Mouse (Mus musculus) hindbrain, embryonic 11.5 days (tissue): ENCODE data around the gene Ndufaf4. TPM values are rescaled to one million over a fixed set of nuclear protein-coding genes. Genes with fewer than 3 reads are reported as not detected.
A peak's percentile ranks its signal among the peaks of the same experiment; 100 is the strongest.
"Not testable (repeated sequence)": the region's sequence is repeated elsewhere in the genome, so short reads cannot be mapped to it uniquely, and the experiment has no call there.

Experiments used
- ATAC-seq: fragments of 200-750 bp; cut with Nextera tagmentation; 2 replicates; pipeline ENCODE4 v1.8.0; 2017; ENCODE audit warnings: mild to moderate bottlenecking, moderate TSS enrichment, moderate library complexity; ENCODE audit not compliant: low FRiP score
- DNase-seq: peaks from one replicate; pipeline ENCODE4 v3.0.0-alpha.2; 2015; ENCODE audit warnings: low spot score
- H3K27ac ChIP-seq: fragments of 300-500 bp; sonication (generic); 2 replicates; pipeline ENCODE4 v1.5.1; 2014; ENCODE audit warnings: mild to moderate bottlenecking, low read depth, low read length
- H3K27me3 ChIP-seq: fragments of 300-500 bp; sonication (generic); 2 replicates; pipeline ENCODE4 v1.6.1; 2014; ENCODE audit warnings: mild to moderate bottlenecking, low read length, moderate library complexity, mixed read lengths; ENCODE audit not compliant: control insufficient read depth, insufficient read depth
- H3K36me3 ChIP-seq: fragments of 300-500 bp; sonication (generic); 2 replicates; pipeline ENCODE4 v1.6.1; 2014; ENCODE audit warnings: mild to moderate bottlenecking, low read length, moderate library complexity, mixed read lengths; ENCODE audit not compliant: control insufficient read depth, insufficient read depth
- H3K4me1 ChIP-seq: fragments of 300-500 bp; sonication (generic); replicated peaks from 2 replicates; pipeline ENCODE4 v1.6.1; 2014; ENCODE audit warnings: low read length, mixed read lengths; ENCODE audit not compliant: control insufficient read depth, insufficient read depth
- H3K4me2 ChIP-seq: fragments of 300-500 bp; sonication (generic); replicated peaks from 2 replicates; pipeline ENCODE4 v1.6.1; 2014; ENCODE audit warnings: mild to moderate bottlenecking, low read depth, low read length
- H3K4me3 ChIP-seq: fragments of 300-500 bp; sonication (generic); 2 replicates; pipeline ENCODE4 v1.5.1; 2014; ENCODE audit warnings: low read depth, low read length
- H3K9ac ChIP-seq: fragments of 300-500 bp; sonication (generic); 2 replicates; pipeline ENCODE4 v1.6.1; 2014; ENCODE audit warnings: low read depth, low read length
- H3K9me3 ChIP-seq: fragments of 300-500 bp; sonication (generic); 2 replicates; pipeline ENCODE4 v1.6.1; 2016; ENCODE audit warnings: low read length; ENCODE audit not compliant: control insufficient read depth
- WGBS: fragments of 180-500 bp; shearing (Covaris S2); extraction: QIAGEN DNeasy Blood & Tissue Kit; methylation state at CpG from one replicate; pipeline ENCODE4 v1.1.7; 2014; 5-methylcytosine and 5-hydroxymethylcytosine counted together
- polyA plus RNA-seq: library from polyadenylated mRNA; unstranded; fragments of >200 nt; fragmentation: Nextera tagmentation; extraction: Ambion mirVana; gene quantifications from 2 replicates; pipeline ENCODE4 v1.2.1, GENCODE M21; 2014

Gene Ndufaf4
- 67.0 and 68.2 TPM in 2 replicates for polyA plus RNA-seq

DNA sequence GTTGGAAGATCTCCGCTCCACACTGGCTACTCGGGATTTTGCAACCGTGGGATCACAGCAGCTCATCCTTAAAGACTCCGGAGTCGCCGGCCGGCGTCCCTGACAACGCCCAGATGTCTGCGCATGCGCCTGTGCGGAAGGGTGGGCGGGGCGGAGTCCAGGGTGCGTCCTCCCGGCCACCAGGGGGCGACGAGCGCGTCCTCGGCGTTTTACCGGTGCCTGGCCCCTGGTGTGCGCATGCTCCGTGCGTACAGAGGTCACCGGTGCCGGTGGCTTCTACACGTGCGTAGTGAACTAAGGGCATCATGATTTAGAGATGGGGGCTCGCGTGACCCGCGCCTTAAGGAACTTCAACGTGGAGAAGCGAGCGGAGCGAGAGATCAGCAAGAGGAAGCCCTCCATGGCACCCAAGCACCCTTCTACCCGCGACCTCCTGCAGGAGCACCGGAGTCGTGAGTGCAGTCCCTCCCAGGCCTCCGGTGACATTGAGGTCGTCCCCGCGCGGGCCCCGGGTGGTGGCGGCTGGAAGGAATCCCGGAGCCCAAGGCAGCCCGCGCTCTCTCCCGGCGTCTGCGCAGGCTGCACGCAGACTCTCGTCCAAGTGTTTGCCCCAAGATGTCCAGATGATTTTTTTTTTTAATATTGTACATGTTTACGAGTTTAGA is at the start of gene Ndufaf4:
Ndufaf4 (plus strand) TSS at position 233 of the 665 bp plus-strand sequence.
- Histone ChIP-seq H3K27ac (peak within 1 kb of the TSS; percentile 56; the same call in 1 of the 2 replicates), H3K4me1 (no peaks in the 10 kb centered on the region), H3K4me3 (peak within 1 kb of the TSS; percentile 80), H3K4me2 (peak within 1 kb of the TSS; percentile 72), H3K27me3 (no peaks in the 10 kb centered on the region), H3K9ac (peak within 1 kb of the TSS; percentile 58), H3K9me3 (no peaks in the 10 kb centered on the region), H3K36me3 (no peaks in the 10 kb centered on the region)
- ATAC-seq: peak; percentile 98
- under 1% methylated on average over 58 of the region's 58 CpGs for WGBS
- DNase-seq: peak; percentile 98

DNA sequence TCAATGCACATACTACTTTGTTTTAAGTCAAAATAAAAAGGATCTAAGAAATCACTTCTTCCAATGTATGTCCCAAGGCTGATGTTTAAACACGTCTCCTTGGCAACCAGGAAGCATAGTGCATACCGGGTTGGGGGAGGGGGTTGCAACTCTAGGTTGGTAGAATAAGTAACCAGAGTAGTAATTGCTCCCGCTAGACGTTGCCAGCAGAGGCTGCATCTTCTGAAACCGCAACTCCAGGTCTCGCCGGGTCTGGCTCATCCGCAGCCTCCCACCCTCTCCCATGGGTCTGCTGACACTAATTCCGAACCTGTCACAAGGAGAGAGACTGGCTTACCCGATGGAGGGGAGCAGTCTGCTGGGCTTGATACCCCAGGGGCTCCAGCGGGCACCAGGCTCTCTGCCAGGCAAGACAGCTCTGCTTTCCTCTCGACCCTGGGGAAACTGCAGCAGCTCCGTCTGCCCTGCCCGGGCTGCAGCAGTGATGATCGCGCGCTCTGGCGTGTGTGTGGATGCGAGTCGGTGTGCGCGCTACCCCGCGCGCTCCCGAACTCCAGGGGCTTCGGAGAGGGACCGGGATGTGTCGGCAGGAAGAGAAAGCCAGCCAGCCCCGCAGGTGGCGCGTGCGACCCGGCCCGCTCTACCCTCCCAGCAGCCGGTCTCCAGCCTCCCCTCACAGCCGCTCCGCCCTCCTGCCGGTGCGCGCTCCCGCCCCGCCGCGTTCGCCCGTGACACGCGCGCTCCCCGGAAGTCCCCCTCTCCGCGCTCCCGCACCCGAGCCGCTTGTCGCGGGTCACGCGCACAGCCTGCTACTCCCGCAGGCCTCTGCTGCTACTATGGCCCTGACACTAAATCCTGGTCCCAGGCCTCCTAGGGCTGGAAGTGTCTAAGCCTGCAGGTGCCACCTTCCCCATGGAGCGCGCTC is 47.2 kb upstream of the Ndufaf4 start, which contains the start of gene Klhl32:
Klhl32 (minus strand) TSS at position 724 of the 925 bp plus-strand sequence.
- Histone ChIP-seq H3K27me3 (no peaks in the 10 kb centered on the region), H3K27ac (peak within 1 kb of the TSS; percentile 87), H3K4me3 (peak within 1 kb of the TSS; percentile 66), H3K4me2 (peak within 1 kb of the TSS; percentile 68), H3K9me3 (no peaks in the 10 kb centered on the region), H3K9ac (peak within 1 kb of the TSS; percentile 78), H3K36me3 (no peaks in the 10 kb centered on the region), H3K4me1 (no peaks in the 10 kb centered on the region)
- ATAC-seq (peak; percentile 98), DNase-seq (peak; percentile 89)
- under 1% methylated on average over 52 of the region's 63 CpGs for WGBS

- H3K9ac ChIP-seq: no peak overlapping the region
- no peak overlapping the region for H3K4me3 ChIP-seq
- H3K27me3 ChIP-seq: no peaks in the 10 kb centered on the region
- DNase-seq (no peak), ATAC-seq (no peak)
- H3K4me1 ChIP-seq: no peaks in the 10 kb centered on the region
- H3K9me3 ChIP-seq: no peaks in the 10 kb centered on the region
- no peaks in the 10 kb centered on the region for H3K36me3 ChIP-seq
- H3K4me2 ChIP-seq: no peak overlapping the region
- H3K27ac ChIP-seq: no peak overlapping the region
- 43% methylated on average over 6 of the region's 6 CpGs for WGBS
Measured at GRCm38 (mm10) chr4:24865691-24866090, 32.2 kb upstream of the Ndufaf4 start.

GRCm38 (mm10) chr4:24869230-24869629 is 28.7 kb upstream of the Ndufaf4 start:
- Histone ChIP-seq H3K4me1 (no peaks in the 10 kb centered on the region), H3K9me3 (no peaks in the 10 kb centered on the region), H3K9ac (no peak overlapping the region), H3K4me2 (no peak overlapping the region), H3K27me3 (no peaks in the 10 kb centered on the region), H3K27ac (no peak overlapping the region), H3K4me3 (no peak overlapping the region), H3K36me3 (no peaks in the 10 kb centered on the region)
- 76% methylated on average over 4 of the region's 4 CpGs for WGBS
- ATAC-seq: no peak
- DNase-seq: no peak

- not testable (repeated sequence) for H3K4me1 ChIP-seq, H3K4me2 ChIP-seq, H3K27me3 ChIP-seq, H3K36me3 ChIP-seq, H3K4me3 ChIP-seq, ATAC-seq, DNase-seq, H3K9ac ChIP-seq, H3K9me3 ChIP-seq, H3K27ac ChIP-seq
- 25% methylated on average over 2 of the region's 2 CpGs for WGBS
Measured at GRCm38 (mm10) chr4:24889386-24889785, 8.5 kb upstream of the Ndufaf4 start.

DNA sequence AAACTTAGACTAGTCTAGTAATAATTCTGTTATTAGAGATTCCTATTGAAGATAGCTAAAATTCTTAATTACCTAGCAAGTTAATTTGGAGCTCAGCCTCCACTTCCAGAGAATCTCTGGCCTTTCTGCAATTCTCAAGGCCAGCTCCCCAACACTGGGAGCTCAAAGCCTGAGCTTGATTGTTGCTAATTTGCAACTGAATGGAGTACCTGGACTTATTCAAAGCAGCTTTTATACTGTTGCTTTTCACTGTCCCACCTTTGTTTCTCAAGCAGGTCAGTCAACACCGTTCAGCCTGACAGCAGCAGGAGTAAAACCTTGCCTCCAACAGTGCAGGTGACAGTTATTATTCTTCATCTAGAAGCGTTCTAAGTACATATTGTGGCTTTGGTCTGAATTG is 5.6 kb upstream of the Ndufaf4 start:
- not testable (repeated sequence) for ATAC-seq

GRCm38 (mm10) chr4:24894625-24895024 is 3.3 kb upstream of the Ndufaf4 start:
- Histone ChIP-seq H3K27ac (no peak overlapping the region), H3K4me3 (no peak overlapping the region), H3K9ac (no peak overlapping the region), H3K4me2 (no peak overlapping the region), H3K36me3 (no peaks in the 10 kb centered on the region), H3K4me1 (no peaks in the 10 kb centered on the region), H3K9me3 (no peaks in the 10 kb centered on the region), H3K27me3 (no peaks in the 10 kb centered on the region)
- WGBS: 77% methylated on average over 4 of the region's 4 CpGs
- DNase-seq (no peak), ATAC-seq (no peak)

More for the DNA sequence above, 5.6 kb upstream of the Ndufaf4 start:
- H3K4me1 ChIP-seq, H3K4me2 ChIP-seq, H3K27me3 ChIP-seq, H3K9ac ChIP-seq, H3K4me3 ChIP-seq, H3K36me3 ChIP-seq, H3K9me3 ChIP-seq, DNase-seq, H3K27ac ChIP-seq: not testable (repeated sequence)
- 53% methylated on average over 2 of the region's 2 CpGs for WGBS

- H3K9ac ChIP-seq: no peak overlapping the region
- DNase-seq (peak; percentile 64), ATAC-seq (no peak)
- H3K27me3 ChIP-seq: no peaks in the 10 kb centered on the region
- WGBS: 0% methylated on average over 1 of the region's 1 CpGs
- no peaks in the 10 kb centered on the region for H3K36me3 ChIP-seq
- no peak overlapping the region for H3K4me2 ChIP-seq
- H3K4me1 ChIP-seq: no peaks in the 10 kb centered on the region
- H3K9me3 ChIP-seq: no peaks in the 10 kb centered on the region
- no peak overlapping the region for H3K4me3 ChIP-seq
- no peak overlapping the region for H3K27ac ChIP-seq
Measured at GRCm38 (mm10) chr4:24896829-24897228, 1.1 kb upstream of the Ndufaf4 start.
